Mouse (Mus musculus) spleen, adult 2 months (tissue): ENCODE data around the gene Tcf7l1.

Source experiments
- CTCF ChIP-seq: fragments of 200-500 bp; IDR thresholded peaks from 2 replicates; pipeline ENCODE4 v1.5.1; 2011; ENCODE audit warnings: mild to moderate bottlenecking, inconsistent platforms; ENCODE audit not compliant: insufficient read depth, insufficient read length, insufficient replicate concordance; ENCODE audit errors: extremely low read depth
- POLR2A ChIP-seq: fragments of 200-500 bp; IDR thresholded peaks from 2 replicates; pipeline ENCODE4 v1.6.1; 2011; ENCODE audit warnings: low read depth, low read length, inconsistent platforms

DNA sequence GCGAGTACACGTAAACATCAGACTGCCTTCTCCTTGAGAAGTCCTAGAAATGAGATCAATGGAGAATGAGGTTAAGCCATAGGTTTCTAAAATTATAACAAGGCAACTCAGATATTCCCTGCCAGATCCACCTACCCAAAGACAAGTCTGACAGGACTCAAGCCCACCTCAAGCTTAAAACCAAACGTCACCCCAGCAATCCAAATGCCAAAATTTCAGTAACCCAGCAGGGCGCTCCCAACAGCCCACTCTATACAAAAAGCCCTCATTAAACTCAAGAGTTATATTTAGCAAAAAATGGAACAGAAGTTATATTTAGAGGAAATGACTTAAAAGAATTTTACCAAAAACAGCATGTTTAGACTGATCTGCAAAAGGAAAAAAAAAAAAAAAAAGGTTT lies 5.3 kb downstream of the Tcf7l1 start:
- no peak for TF ChIP-seq CTCF
- no peak for TF ChIP-seq POLR2A
